Mouse (Mus musculus): ENCODE data around the gene Klhdc2.

Gene Klhdc2

GRCm38 (mm10) chr12:69296511-69297410 lies at the start of gene Klhdc2:
Gene Klhdc2 (plus strand): TSS chr12:69296681.
- peak; percentile 51 for DNase-seq (ENCODE audit: low read depth)

- DNase-seq (ENCODE audit: low read depth), result no peak
Measured at GRCm38 (mm10) chr12:69249766-69250165, 46.7 kb upstream of the Klhdc2 start.

GRCm38 (mm10) chr12:69250756-69251155 lies 45.7 kb upstream of the Klhdc2 start:
- no peak for DNase-seq (ENCODE audit: low read depth)

DNA sequence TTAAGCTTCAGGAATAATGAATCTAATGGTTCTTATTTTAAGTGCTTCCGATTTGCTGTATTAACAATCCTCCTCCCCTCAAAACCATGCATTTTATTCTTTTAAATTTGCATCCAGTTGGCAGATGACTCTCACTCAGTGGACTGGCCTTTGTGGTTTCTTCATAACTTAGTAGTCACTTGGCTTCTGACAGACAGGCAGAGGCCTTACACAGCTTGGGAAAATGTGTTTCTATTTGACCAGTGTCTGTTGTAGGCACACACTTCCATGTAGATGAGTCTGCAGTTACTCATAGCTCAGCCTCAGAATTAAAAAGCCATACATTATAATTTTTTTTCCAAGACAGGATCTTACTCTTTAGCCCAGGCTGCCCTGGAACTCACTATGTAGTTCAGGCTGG lies 42.7 kb upstream of the Klhdc2 start:
- no peak for DNase-seq (ENCODE audit: low read depth)

GRCm38 (mm10) chr12:69257836-69258235 lies 38.6 kb upstream of the Klhdc2 start:
- no peak for DNase-seq (ENCODE audit: low read depth)

DNA sequence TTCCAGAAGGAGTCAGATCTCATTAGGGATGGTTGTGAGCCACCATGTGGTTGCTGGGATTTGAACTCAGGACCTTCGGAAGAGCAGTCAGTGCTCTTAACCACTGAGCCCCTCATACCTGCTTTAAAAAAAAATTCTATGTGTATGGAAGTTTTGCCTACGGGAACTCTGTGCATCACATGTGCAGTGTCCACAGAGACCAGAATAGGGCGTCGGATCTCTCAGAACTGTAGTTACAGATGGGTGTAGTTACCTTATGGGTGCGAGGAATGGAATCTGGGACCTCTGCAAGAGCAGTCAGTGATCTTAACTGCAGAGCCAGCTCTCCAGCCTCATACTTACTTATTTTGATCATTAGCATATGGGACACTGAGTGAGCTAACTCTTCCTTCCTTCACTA lies 34.2 kb upstream of the Klhdc2 start:
- DNase-seq (ENCODE audit: low read depth), result no peak

GRCm38 (mm10) chr12:69265031-69265430 lies 31.4 kb upstream of the Klhdc2 start:
- DNase-seq (ENCODE audit: low read depth), result no peak

DNA sequence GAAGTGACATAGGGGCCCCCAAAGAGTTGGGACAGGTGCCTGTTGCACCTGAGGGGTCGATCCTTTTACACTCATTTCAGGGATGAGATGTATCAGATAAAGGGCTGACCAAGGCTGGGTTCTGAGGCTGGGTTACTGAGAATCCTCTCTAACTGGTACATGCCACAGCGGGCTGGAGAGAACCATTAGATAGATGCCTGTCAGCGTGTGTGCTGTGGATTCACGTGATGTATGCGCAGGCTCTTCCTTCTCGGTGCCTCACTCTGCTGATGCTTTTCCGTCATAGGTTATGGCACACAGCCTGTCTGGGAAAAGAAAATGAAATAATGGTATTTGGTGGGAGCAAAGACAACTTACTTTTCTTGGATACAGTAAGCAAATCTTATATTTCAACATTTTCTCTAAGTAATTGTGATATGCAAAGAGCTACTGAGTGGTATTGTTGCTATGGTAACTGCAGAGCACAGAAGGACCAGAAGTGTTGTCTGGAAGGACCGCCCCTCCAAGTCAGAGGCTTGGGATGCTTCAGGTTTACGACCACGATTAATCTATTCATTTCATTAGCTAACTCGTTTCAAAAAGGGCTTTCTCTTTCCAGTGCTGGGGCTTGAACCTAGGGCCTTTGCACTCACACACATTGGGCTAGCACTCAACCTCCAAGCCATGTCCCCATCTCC lies 28.4 kb upstream of the Klhdc2 start:
- DNase-seq (ENCODE audit: low read depth), result no peak

DNA sequence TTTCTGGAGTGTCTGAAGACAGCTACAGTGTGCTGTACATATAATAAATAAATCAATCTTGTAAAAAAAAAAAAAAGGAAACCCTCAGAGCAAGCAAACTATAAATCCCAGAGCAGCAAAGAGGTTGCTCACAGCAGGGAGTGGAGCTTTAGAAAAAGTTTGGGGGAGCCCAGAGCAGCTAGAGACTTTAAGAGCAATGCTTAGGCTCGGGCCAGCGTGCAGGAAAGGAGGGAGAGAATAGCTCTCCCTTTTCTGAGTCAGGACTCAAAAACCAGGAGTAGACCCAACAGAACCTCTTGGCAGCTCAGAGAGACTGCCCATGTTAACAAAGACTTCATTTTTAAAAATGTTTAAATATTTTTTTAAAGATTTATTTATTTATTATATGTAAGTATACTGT lies 27.5 kb upstream of the Klhdc2 start:
- no peak for DNase-seq (ENCODE audit: low read depth)

DNA sequence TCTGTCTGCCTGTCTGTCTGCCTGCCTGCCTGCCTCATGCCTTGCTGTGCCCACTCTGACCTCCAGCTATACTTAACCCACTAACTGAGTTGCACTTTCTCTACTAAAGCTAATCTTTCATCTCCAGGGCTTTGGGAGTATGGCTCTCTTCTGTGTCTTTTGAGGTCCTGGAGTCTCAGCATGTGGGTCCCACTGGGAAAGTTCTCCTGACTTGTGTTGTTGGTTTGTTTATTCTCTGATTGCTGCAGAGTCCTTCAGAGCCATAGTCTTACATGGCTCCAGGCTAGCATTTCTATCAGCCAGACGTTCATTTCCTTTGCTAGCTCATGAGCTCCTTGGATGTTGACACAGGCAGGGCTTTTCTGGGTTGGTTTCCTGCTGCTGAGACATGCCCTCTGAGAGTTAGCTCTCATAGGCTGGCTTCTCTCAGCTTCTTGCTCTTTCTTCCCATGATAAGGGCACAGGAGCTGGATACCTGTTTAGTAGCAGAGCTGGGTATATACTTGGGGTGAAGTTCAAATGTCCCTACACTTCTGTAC lies 16.5 kb upstream of the Klhdc2 start:
- DNase-seq (ENCODE audit: low read depth), result no peak

DNA sequence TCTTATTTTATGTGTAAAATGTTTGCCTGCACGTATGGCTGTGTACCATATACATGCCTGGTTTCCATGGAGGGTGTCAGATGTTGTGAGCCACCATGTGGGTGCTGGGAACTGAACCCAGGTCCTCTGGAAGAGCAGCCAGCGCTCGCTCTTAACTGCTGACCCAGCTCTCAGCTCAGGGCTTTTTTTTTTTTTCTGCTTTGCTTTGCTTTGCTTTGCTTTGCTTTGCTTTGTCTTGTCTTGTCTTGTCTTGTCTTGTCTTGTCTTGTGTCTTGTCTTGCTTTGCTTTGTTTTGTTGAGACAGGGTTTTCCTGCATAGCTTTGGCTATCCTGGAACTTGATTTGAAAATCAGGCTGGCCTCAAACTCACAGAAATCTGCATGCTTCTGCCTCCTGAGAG lies 15.6 kb upstream of the Klhdc2 start:
- DNase-seq (ENCODE audit: low read depth), result no peak

DNA sequence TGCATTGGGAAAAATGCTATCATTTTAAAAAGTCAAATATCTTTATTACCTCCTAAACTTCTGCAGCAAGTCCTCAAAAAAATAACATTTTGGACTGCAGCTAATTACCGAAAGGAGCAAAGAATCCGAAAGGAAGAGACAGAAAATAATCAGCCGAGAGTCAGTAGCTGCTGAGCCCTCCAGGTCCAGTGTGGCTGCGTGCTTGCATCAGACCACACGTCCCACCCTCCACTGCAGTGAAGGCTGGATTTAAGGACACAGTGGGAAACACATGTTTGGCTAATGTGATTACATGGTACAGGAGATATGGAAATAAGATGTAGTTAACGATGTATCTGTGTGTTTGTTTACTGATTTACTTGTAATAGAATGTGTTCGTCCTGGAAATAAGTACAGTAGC lies 13.3 kb upstream of the Klhdc2 start:
- DNase-seq (ENCODE audit: low read depth), result no peak

DNA sequence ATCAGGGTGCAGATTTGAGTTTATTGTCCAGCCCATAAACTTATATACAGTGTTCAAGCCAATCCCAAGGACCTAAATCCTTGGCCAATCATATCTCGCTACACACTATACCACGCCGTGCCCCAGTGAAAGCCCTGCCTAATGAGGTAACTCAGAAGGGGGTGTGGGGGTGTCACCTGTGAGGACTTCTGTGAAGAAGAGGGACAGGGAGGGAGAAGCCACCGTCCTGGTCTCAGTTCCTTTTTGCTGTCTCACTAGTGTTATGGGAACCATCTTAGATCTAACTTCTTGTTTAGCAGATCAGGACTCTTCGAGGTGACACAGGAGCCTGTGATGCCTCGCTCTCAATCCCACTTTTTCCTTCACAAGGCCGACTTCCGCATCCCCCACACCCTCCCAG lies 8.9 kb upstream of the Klhdc2 start:
- no peak for DNase-seq (ENCODE audit: low read depth)

DNA sequence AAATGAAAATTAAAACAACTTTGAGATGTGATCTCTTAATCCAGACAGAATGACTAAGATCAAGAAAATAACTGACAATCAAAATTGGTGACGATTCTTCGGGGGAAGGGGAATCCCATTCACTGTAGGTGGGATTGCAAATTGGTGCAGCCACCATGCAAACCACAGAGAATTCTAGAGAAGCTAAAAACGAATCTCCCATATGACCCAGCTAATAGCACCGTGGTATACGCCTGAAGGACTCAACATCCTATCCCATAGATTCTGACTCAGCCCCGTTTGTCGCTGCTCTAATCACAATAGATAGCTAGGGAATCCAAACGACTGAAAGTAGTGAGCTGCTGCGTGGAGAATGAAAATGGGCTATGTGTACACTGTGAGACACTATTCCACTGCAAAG lies 7.8 kb upstream of the Klhdc2 start:
- DNase-seq (ENCODE audit: low read depth), result no peak

GRCm38 (mm10) chr12:69292401-69292800 lies 4.1 kb upstream of the Klhdc2 start:
- no peak for DNase-seq (ENCODE audit: low read depth)

DNA sequence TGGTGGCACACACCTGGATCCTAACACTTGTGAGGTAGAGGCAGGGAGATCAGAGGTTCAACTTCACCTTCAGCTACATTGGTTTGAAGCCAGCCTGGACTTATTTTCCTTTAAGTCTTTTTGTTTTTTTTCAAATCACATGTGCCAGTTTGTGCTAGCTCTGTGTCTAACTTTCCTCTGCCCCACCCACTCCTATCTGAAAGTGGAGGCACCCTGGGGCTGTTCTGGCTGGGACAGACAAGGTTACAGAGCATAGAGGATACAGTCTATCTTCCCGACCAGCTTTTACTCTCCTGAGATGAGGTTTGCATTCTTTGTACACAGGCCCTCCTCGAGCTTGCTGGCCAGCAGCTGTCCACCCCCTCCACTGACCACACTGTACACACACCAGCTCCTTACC lies 2.7 kb upstream of the Klhdc2 start:
- DNase-seq (ENCODE audit: low read depth), result peak; percentile 86

DNA sequence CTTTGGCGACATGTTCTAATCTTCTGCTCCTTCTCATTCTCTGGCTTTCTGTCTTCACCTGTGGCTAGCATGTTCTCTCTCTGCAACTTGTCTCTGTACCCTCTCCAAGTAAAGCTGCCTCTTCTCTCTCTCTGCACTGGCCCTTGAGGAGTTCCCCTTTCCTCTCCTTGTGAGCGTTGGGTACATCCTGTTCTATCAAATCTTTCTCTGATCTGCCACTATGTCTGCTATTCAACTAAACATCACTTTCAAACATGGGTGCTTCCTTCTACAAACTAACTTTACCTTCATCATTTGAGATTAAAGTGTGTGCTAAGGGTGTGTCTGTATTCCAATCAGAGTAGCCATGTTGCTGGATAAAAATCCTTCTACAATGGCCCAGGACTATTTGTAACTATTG lies 1.5 kb upstream of the Klhdc2 start:
- DNase-seq (ENCODE audit: low read depth), result no peak

DNA sequence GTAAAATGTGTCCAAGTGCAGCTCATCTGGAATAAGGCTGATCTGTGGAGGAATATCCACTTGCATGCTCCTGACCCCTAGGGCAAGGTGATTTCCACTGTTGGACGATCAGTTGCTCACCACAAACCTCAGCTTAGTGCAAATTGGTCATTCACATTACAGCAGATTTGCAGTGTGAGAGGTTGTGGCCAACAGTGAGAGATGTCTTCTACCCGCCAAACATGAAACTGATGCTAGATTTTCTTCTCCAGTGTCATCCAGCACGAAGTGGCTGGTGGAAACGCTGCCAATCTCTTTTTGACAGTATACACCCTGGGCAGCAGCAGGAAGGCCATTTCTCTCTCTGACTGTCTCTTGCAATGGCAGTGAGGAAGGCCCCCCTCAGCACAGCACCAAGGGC lies 830 bp upstream of the Klhdc2 start:
- no peak for DNase-seq (ENCODE audit: low read depth)

- DNase-seq (ENCODE audit: low read depth), result no peak
Measured at GRCm38 (mm10) chr12:69297411-69298150, 1.1 kb downstream of the Klhdc2 start.

DNA sequence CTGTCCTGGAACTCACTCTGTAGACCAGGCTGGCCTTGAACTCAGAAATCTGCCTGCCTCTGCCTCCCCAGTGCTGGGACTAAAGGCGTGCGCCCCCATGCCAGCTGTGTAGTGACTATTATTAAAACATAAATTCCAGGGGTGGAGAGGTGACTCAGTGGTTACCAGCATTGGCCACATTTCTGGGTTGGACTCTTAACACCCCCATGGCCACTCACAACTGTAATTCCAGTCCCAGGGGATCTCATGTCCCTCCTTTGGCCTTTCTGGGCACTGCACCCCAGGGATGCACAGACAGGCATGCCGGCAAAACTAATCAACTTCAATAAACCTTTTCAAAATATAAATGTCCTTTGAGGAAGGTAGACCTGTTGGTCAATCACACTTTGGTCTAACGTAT lies 1.8 kb downstream of the Klhdc2 start:
- DNase-seq (ENCODE audit: low read depth), result no peak

GRCm38 (mm10) chr12:69299231-69299630 lies 2.8 kb downstream of the Klhdc2 start:
- DNase-seq (ENCODE audit: low read depth), result no peak

GRCm38 (mm10) chr12:69299831-69300230 lies 3.4 kb downstream of the Klhdc2 start:
- DNase-seq (ENCODE audit: low read depth), result no peak

DNA sequence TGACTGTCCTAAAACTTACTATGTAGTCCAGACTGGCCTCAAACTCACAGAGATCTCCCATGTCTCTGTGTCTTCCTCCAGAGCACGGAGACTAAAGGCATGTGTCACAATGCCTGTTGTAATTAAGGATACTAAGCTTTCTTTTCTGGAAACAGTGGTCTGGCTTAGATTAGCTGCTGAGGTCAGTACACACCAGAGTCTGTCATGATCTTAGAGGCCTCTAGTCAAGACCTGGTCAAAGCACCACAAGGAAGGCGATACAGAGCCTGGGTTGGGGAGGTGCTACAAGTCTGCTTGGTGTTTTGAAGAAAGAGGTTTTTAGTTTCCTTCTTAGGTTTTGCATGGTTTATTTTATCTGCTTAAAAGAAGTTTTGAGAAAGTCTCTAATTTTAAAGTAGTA lies 3.9 kb downstream of the Klhdc2 start:
- no peak for DNase-seq (ENCODE audit: low read depth)
